Mouse (Mus musculus): ENCODE measurements at regions not wholly inside any gene's neighbourhood (a gene's known extent, or its start where the extent isn't known, plus 50 kb on each side); places are given as distances from the start of the nearest gene placed in this dataset.

- TF ChIP-seq POLR2A (IDR thresholded peaks at IDR 0.05; ENCODE audit: insufficient read depth, low read depth, low read length) (no peak), CTCF (IDR thresholded peaks at IDR 0.05) (no peak), EP300 (IDR thresholded peaks at IDR 0.05; ENCODE audit: insufficient read depth, low read depth, low read length) (no peak)
Observed at GRCm38 (mm10) chr12:71638246-71638645, 192.6 kb upstream of the Daam1 start.
